Mouse (Mus musculus) cortical plate, adult 2 months (tissue): ENCODE data around the gene Sycp2l.

Source experiments
- CTCF ChIP-seq: fragments of 200-500 bp; IDR thresholded peaks from 2 replicates; pipeline ENCODE4 v1.5.1; 2011; ENCODE audit warnings: mild to moderate bottlenecking, control low read depth, low read length; ENCODE audit not compliant: insufficient read depth; ENCODE audit errors: extremely low read depth
- POLR2A ChIP-seq: fragments of 200-500 bp; IDR thresholded peaks from 2 replicates; pipeline ENCODE4 v1.6.1; 2011; ENCODE audit warnings: mild to moderate bottlenecking, low read length, control low read depth; ENCODE audit not compliant: insufficient read depth; ENCODE audit errors: extremely low read depth

- TF ChIP-seq CTCF, result no peak
- TF ChIP-seq POLR2A, result no peak
Measured at GRCm38 (mm10) chr13:41216236-41216635, 102.1 kb downstream of the Sycp2l start.
